Mouse (Mus musculus) stomach, postnatal 0 days (tissue): ENCODE measurements around the gene Srpk1.

Source experiments
- CTCF ChIP-seq: IDR thresholded peaks from 2 replicates; pipeline ENCODE4 v1.5.1; 2016; ENCODE audit warnings: antibody characterized with exemption, low read depth, mild to moderate bottlenecking, moderate library complexity
- EP300 ChIP-seq: optimal IDR thresholded peaks from 2 replicates; pipeline ENCODE3; 2016; ENCODE audit warnings: antibody characterized with exemption

DNA sequence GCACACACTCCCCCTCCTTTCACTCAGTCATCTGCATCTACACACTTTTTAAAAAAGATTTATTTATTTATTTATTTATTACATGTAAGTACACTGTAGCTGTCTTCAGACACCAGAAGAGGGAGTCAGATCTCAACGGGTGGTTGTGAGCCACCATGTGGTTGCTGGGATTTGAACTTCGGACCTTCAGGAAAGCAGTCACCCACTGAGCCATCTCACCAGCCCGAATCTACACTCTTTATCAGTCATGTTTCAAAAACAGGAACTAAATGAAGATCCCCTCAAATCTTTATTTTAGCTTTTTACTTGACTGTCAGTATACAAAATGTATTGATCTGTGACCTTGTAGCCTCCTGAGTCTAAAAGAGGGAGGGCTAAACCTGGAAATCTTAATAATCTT, 13.0 kb downstream of the Srpk1 start:
- TF ChIP-seq CTCF (peak; percentile 33; the same call in 1 of the 2 replicates), EP300 (no peak)
